Mouse (Mus musculus): ENCODE measurements around the gene Rnf220. TPM values are rescaled to one million over a fixed set of nuclear protein-coding genes. Genes with fewer than 3 reads are reported as not detected.

Gene Rnf220
- total and polyA plus RNA-seq, 3 experiments, result 64.4 to 117 (median 86.8) TPM

DNA sequence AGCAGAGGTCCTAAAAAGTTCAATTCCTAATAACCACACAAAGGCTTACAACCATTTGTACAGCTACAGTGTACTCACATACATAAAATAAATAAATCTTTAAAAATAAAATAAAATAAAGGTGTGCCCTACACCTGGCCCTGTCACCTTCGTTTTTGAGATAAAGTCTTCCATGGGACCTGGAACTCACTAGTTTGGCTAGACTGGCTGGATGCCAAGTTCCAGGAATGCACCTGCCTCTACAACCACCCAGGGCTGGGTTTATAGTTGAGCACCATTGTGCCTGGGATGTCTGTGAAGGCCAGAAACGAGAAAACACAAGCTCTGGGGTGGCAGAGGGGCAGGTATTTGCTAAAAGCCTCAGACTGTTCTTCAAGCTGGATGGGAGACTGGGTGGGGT, 257.7 kb downstream of the Rnf220 start:
- Histone ChIP-seq H3K4me3 (replicated peaks in 1 of 3; ENCODE audit: low read depth in 2 of 3, low read length in 2 of 3, poor library complexity in 1 of 3) (no peak overlapping the region), H3K79me2 (replicated peaks; ENCODE audit: control insufficient read depth, extremely low read depth, insufficient read depth, poor library complexity, severe bottlenecking) (no peaks in the 10 kb centered on the region), H3K27me3 (replicated peaks) (peaks cover 12% of the 10 kb centered on the region), H3K9ac (ENCODE audit: insufficient read depth, low read depth) (no peak overlapping the region), H3K9me3 (replicated peaks; ENCODE audit: low read length) (peaks cover 10% of the 10 kb centered on the region), H3K4me2 (ENCODE audit: insufficient read depth, low read depth, poor library complexity, severe bottlenecking) (no peak overlapping the region), H3K27ac (ENCODE audit: insufficient read depth, low read depth) (no peak overlapping the region), H3K4me1 (ENCODE audit: control insufficient read depth in 1 of 2, insufficient read depth in 2 of 2) (no peaks in the 10 kb centered on the region), H3K36me3 (replicated peaks in 1 of 2; ENCODE audit: control insufficient read depth in 1 of 2, insufficient read depth in 1 of 2, low read length in 1 of 2) (no peaks in the 10 kb centered on the region)
- in situ Hi-C loops (cut with MboI; ENCODE audit: low pct_ligation_motif_present, low pct_unique_long_range_greater_than_20kb, low sequenced_read_pairs) (no loop called here), dilution Hi-C loops (cut with MboI; ENCODE audit: extremely low pct_ligation_motif_present, extremely low pct_unique_long_range_greater_than_20kb, low sequenced_read_pairs) (no loop called here)
- TF ChIP-seq USF2 (conservative IDR thresholded peaks at IDR 0.05; ENCODE audit: low read depth, low read length) (no peak), CHD1 (IDR thresholded peaks at IDR 0.05; ENCODE audit: low read depth, low read length) (no peak), NRF1 (IDR thresholded peaks at IDR 0.05; ENCODE audit: low read depth, low read length) (no peak)
- no peak for DNase-seq (ENCODE audit: extremely low read depth)

DNA sequence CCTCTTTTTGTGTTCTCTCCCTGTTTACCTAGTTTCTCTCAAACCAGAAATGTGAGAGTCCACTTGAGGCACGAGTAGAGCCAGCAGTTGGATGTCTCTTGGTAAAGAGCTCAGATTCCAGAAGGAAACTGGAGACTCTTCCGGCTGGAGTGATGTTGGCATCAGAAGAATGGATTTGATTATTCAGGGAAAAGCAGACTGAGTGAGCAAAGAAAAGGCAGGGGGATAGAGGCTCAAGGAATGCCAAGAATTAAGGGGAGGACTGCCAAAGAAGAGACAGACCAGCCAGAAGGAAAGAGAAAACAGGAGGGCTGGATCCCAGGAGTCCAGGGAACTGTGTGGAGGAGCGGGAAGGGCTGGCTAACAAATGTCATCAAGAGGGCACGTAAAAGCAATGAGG, 261.0 kb downstream of the Rnf220 start:
- H3K27me3 ChIP-seq (replicated peaks), result peaks cover 25% of the 10 kb centered on the region
- H3K36me3 ChIP-seq (replicated peaks in 1 of 2; ENCODE audit: control insufficient read depth in 1 of 2, insufficient read depth in 1 of 2, low read length in 1 of 2), result no peaks in the 10 kb centered on the region
- no peak overlapping the region for H3K27ac ChIP-seq (ENCODE audit: insufficient read depth, low read depth)
- no peaks in the 10 kb centered on the region for H3K4me1 ChIP-seq (ENCODE audit: control insufficient read depth in 1 of 2, insufficient read depth in 2 of 2)
- H3K4me2 ChIP-seq (ENCODE audit: insufficient read depth, low read depth, poor library complexity, severe bottlenecking), result no peak overlapping the region
- no peaks in the 10 kb centered on the region for H3K79me2 ChIP-seq (replicated peaks; ENCODE audit: control insufficient read depth, extremely low read depth, insufficient read depth, poor library complexity, severe bottlenecking)
- in situ Hi-C loops (cut with MboI; ENCODE audit: low pct_ligation_motif_present, low pct_unique_long_range_greater_than_20kb, low sequenced_read_pairs) (no loop called here), dilution Hi-C loops (cut with MboI; ENCODE audit: extremely low pct_ligation_motif_present, extremely low pct_unique_long_range_greater_than_20kb, low sequenced_read_pairs) (no loop called here)
- H3K9me3 ChIP-seq (replicated peaks; ENCODE audit: low read length), result peaks cover 10% of the 10 kb centered on the region
- no peak overlapping the region for H3K4me3 ChIP-seq (replicated peaks in 1 of 3; ENCODE audit: low read depth in 2 of 3, low read length in 2 of 3, poor library complexity in 1 of 3)
- H3K9ac ChIP-seq (ENCODE audit: insufficient read depth, low read depth), result no peak overlapping the region
- TF ChIP-seq RCOR1 (conservative IDR thresholded peaks at IDR 0.05; ENCODE audit: low read depth, low read length), result no peak
- TF ChIP-seq SIN3A (IDR thresholded peaks at IDR 0.05; ENCODE audit: low read length), result no peak
- no peak for TF ChIP-seq UBTF (IDR thresholded peaks at IDR 0.05; ENCODE audit: low read depth, low read length)
- TF ChIP-seq POLR2A (IDR thresholded peaks at IDR 0.05; ENCODE audit: low read depth, low read length), result no peak
- no peak for TF ChIP-seq KAT2A (IDR thresholded peaks at IDR 0.05; ENCODE audit: insufficient replicate concordance, low read length)
- TF ChIP-seq MAFK (IDR thresholded peaks at IDR 0.05; ENCODE audit: insufficient replicate concordance, low read length), result no peak
- TF ChIP-seq MEF2A (IDR thresholded peaks at IDR 0.05; ENCODE audit: borderline replicate concordance, low read depth, low read length), result no peak
- TF ChIP-seq ZKSCAN1 (IDR thresholded peaks at IDR 0.05; ENCODE audit: borderline replicate concordance, low read depth, low read length), result no peak
- TF ChIP-seq JUND (conservative IDR thresholded peaks at IDR 0.05; ENCODE audit: low read depth, low read length), result no peak
- TF ChIP-seq JUN (IDR thresholded peaks at IDR 0.05; ENCODE audit: insufficient read depth, low read depth, low read length), result no peak
- no peak for TF ChIP-seq USF2 (conservative IDR thresholded peaks at IDR 0.05; ENCODE audit: low read depth, low read length)
- no peak for DNase-seq (ENCODE audit: extremely low read depth)

DNA sequence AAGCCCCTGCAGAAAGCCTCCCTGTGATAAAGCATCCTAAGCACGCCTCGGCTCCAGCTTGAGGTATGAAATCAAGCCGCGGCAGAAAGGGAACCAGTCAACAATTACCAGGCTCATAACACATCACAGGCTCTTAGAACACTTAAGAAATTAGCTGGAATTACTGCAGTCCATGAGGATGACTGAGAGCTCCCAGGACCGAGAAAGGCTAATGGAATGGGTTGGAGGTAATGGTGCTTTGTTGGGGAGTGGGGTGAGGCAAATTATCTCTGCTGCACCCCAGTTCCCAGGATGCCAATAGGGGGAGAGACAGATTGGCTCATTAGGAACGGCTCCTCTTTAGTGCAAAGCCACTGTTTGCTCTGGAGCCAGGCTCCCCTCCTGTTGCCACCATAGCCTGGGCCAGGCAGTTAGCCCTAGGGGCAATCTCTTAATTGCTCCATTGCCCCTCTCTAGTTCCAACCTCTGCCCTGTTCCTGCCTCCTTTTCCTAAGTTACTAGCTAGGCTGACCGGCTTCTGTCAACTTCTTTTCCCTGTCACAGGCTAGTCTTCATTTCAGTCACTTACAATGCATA, 262.6 kb downstream of the Rnf220 start:
- H3K9ac ChIP-seq (ENCODE audit: insufficient read depth, low read depth), result no peak overlapping the region
- H3K36me3 ChIP-seq (replicated peaks in 1 of 2; ENCODE audit: control insufficient read depth in 1 of 2, insufficient read depth in 1 of 2, low read length in 1 of 2), result no peaks in the 10 kb centered on the region
- no peak overlapping the region for H3K4me2 ChIP-seq (ENCODE audit: insufficient read depth, low read depth, poor library complexity, severe bottlenecking)
- DNase-seq (ENCODE audit: extremely low read depth), result no peak
- no peak overlapping the region for H3K27ac ChIP-seq (ENCODE audit: insufficient read depth, low read depth)
- H3K4me1 ChIP-seq (ENCODE audit: control insufficient read depth in 1 of 2, insufficient read depth in 2 of 2), result no peaks in the 10 kb centered on the region
- no peaks in the 10 kb centered on the region for H3K79me2 ChIP-seq (replicated peaks; ENCODE audit: control insufficient read depth, extremely low read depth, insufficient read depth, poor library complexity, severe bottlenecking)
- no peak overlapping the region for H3K4me3 ChIP-seq (replicated peaks in 1 of 3; ENCODE audit: low read depth in 2 of 3, low read length in 2 of 3, poor library complexity in 1 of 3)
- H3K27me3 ChIP-seq (replicated peaks), result peaks cover 25% of the 10 kb centered on the region
- dilution Hi-C loops (cut with MboI; ENCODE audit: extremely low pct_ligation_motif_present, extremely low pct_unique_long_range_greater_than_20kb, low sequenced_read_pairs) (no loop called here), in situ Hi-C loops (cut with MboI; ENCODE audit: low pct_ligation_motif_present, low pct_unique_long_range_greater_than_20kb, low sequenced_read_pairs) (no loop called here)
- peaks cover 10% of the 10 kb centered on the region for H3K9me3 ChIP-seq (replicated peaks; ENCODE audit: low read length)
- TF ChIP-seq IRF4 (IDR thresholded peaks at IDR 0.05; ENCODE audit: low read depth, low read length), result no peak
- no peak for TF ChIP-seq RCOR1 (conservative IDR thresholded peaks at IDR 0.05; ENCODE audit: low read depth, low read length)
- no peak for TF ChIP-seq ZC3H11A (IDR thresholded peaks at IDR 0.05; ENCODE audit: low read depth, low read length)
- no peak for TF ChIP-seq GABPA (IDR thresholded peaks at IDR 0.05; ENCODE audit: insufficient replicate concordance, low read depth, low read length)
- TF ChIP-seq E2F4 (IDR thresholded peaks at IDR 0.05; ENCODE audit: insufficient replicate concordance, low read depth, low read length), result no peak
- no peak for TF ChIP-seq BHLHE40 (IDR thresholded peaks at IDR 0.05; ENCODE audit: low read depth, low read length)
- TF ChIP-seq MAFK (IDR thresholded peaks at IDR 0.05; ENCODE audit: insufficient replicate concordance, low read length), result no peak
- no peak for TF ChIP-seq UBTF (IDR thresholded peaks at IDR 0.05; ENCODE audit: low read depth, low read length)
- TF ChIP-seq MAX (IDR thresholded peaks at IDR 0.05; ENCODE audit: low read length), result no peak
- TF ChIP-seq RAD21 (IDR thresholded peaks at IDR 0.05; ENCODE audit: low read depth, low read length), result no peak
- TF ChIP-seq SMC3 (IDR thresholded peaks at IDR 0.05; ENCODE audit: low read depth, low read length), result no peak
- TF ChIP-seq MXI1 (IDR thresholded peaks at IDR 0.05; ENCODE audit: low read depth, low read length), result no peak
- no peak for TF ChIP-seq MAZ (IDR thresholded peaks at IDR 0.05; ENCODE audit: low read depth, low read length)
- no peak for TF ChIP-seq POLR2AphosphoS2 (IDR thresholded peaks at IDR 0.05; ENCODE audit: low read depth, low read length)

Data from CH12.LX (cell line).